Mouse (Mus musculus): Measurements from ENCODE around the gene Trim38. TPM values are rescaled to one million over a fixed set of nuclear protein-coding genes. Genes with fewer than 3 reads are reported as not detected.

Gene Trim38
- polyA plus RNA-seq, 1 experiment from 2014 or later, result not detected

DNA sequence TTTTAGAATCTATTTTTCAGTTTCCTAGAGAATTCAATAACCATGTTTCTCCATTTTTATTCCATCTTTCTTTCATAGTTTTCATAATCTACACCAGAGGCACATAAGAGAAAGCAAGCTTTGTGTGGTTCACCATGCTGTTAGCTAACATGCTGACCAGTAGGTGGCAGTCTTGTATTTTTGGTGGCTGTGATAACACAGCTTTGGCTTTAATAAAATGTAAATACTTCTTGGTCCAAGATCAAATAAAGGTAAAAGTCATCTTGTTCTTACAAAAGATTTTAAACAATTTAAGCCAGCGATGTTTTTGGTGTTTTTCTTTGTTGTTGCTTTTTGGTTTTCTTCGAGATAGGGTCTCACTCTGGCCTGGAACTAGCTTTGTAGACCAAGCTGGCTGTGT is 22.8 kb downstream of the Trim38 start:
- Histone ChIP-seq H3K9me3 (no peaks in the 10 kb centered on the region), H3K4me3 (no peak overlapping the region), H3K36me3 (no peaks in the 10 kb centered on the region), H3K27ac (no peak overlapping the region), H3K27me3 (ENCODE audit: insufficient read depth, poor library complexity, severe bottlenecking) (no peaks in the 10 kb centered on the region), H3K4me1 (no peaks in the 10 kb centered on the region)
- no peak for DNase-seq (ENCODE audit: low spot score)
- 36% methylated on average over 2 of the region's 2 CpGs for WGBS

- no peak for DNase-seq (ENCODE audit: low spot score)
- Histone ChIP-seq H3K4me1 (0 out of 2 replicates have a peak, but pooled peaks cover 4% of the 10 kb centered on the region), H3K27ac (no peak overlapping the region), H3K36me3 (no peaks in the 10 kb centered on the region), H3K9me3 (no peaks in the 10 kb centered on the region), H3K4me3 (no peak overlapping the region), H3K27me3 (ENCODE audit: insufficient read depth, poor library complexity, severe bottlenecking) (no peaks in the 10 kb centered on the region)
- 70% methylated on average over 5 of the region's 5 CpGs for WGBS
Measured at GRCm38 (mm10) chr13:23799405-23799804, 29.7 kb downstream of the Trim38 start.

GRCm38 (mm10) chr13:23804532-23804931 is 34.8 kb downstream of the Trim38 start:
- no peak for DNase-seq (ENCODE audit: low spot score)
- 82% methylated on average over 2 of the region's 2 CpGs for WGBS
- H3K4me1 ChIP-seq, result 0 out of 2 replicates have a peak, but pooled peaks cover 4% of the 10 kb centered on the region
- H3K27ac ChIP-seq, result no peak overlapping the region
- H3K9me3 ChIP-seq, result no peaks in the 10 kb centered on the region
- no peaks in the 10 kb centered on the region for H3K27me3 ChIP-seq (ENCODE audit: insufficient read depth, poor library complexity, severe bottlenecking)
- no peak overlapping the region for H3K4me3 ChIP-seq
- H3K36me3 ChIP-seq, result no peaks in the 10 kb centered on the region

GRCm38 (mm10) chr13:23806422-23807052 is 36.8 kb downstream of the Trim38 start, which contains the start of gene Slc17a2:
Gene Slc17a2 (plus strand): TSS chr13:23806993.
- no peak within 1 kb of the TSS for H3K4me3 ChIP-seq
- no peak within 1 kb of the TSS for H3K27ac ChIP-seq
- 81% methylated on average over 15 of the region's 15 CpGs for WGBS
- 0 out of 2 replicates have a peak, but pooled peaks cover 4% of the 10 kb centered on the region for H3K4me1 ChIP-seq
- no peak for DNase-seq (ENCODE audit: low spot score)
- no peaks in the 10 kb centered on the region for H3K36me3 ChIP-seq
- no peaks in the 10 kb centered on the region for H3K27me3 ChIP-seq (ENCODE audit: insufficient read depth, poor library complexity, severe bottlenecking)
- no peaks in the 10 kb centered on the region for H3K9me3 ChIP-seq

DNA sequence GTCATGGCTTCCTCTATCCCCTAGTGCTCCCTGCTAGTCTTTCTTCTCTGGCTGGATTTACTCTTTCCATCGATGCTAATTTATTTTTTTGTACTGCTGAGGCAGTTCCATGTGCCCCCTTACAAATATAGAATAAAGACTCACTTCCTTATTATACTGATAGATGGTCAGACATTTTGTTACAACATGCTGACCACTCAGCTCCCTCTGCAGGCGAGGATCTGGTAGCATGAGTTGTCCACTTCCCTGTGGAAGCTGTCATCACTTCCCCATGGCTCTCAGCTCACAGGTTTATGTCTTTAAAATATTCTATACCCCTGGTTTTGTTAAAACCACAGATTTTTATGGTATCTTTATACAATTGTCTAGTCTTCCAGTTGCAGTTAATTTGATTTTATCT is 46.4 kb downstream of the Trim38 start:
- DNase-seq (ENCODE audit: low spot score), result no peak
- 63% methylated on average over 2 of the region's 2 CpGs for WGBS
- no peak overlapping the region for H3K27ac ChIP-seq

DNA sequence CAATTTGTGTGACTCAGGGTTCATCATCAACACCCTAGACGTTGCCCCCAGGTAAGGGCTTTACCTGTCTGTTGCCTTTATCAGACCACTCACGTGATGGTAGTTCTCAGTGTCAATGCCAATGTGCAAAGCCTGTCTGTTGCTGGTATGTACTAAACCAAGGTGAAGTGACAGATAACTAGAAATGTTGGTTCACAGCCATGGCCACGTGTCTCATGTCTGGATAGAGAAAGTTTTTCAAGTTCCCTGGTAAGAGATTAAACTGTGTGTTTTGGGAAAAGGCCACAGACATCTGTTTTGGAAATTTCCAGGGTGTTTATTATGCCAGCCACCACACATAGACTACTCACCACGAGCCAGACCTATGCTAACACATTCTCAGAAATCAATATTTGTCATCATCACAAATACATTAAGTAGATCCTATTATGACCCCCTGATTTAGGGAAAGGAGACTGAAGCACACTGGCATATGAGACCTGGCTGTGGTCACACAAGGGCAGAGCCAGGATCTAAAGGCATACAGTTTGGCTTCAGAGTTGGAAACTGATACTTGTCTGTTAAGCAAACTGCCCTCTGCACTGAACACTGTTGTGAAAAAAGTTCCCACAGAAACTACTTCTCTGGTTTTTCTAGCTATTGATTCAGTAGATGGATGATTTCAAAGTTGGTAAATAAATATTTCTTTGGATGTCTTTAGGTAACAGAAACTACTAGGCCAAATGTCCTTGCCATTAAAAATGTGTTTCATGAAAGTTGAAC is 50.6 kb downstream of the Trim38 start:
- Histone ChIP-seq H3K27ac (no peak overlapping the region), H3K4me3 (no peak overlapping the region), H3K4me1 (0 out of 2 replicates have a peak, but pooled peaks cover 3% of the 10 kb centered on the region), H3K27me3 (ENCODE audit: insufficient read depth, poor library complexity, severe bottlenecking) (no peaks in the 10 kb centered on the region), H3K36me3 (no peaks in the 10 kb centered on the region), H3K9me3 (no peaks in the 10 kb centered on the region)
- no peak for DNase-seq (ENCODE audit: low spot score)
- 69% methylated on average over 4 of the region's 4 CpGs for WGBS

More for the DNA sequence above, 46.4 kb downstream of the Trim38 start:
- no peaks in the 10 kb centered on the region for H3K9me3 ChIP-seq
- H3K36me3 ChIP-seq, result no peaks in the 10 kb centered on the region
- no peaks in the 10 kb centered on the region for H3K27me3 ChIP-seq (ENCODE audit: insufficient read depth, poor library complexity, severe bottlenecking)
- peaks cover 3% of the 10 kb centered on the region for H3K4me1 ChIP-seq
- no peak overlapping the region for H3K4me3 ChIP-seq

DNA sequence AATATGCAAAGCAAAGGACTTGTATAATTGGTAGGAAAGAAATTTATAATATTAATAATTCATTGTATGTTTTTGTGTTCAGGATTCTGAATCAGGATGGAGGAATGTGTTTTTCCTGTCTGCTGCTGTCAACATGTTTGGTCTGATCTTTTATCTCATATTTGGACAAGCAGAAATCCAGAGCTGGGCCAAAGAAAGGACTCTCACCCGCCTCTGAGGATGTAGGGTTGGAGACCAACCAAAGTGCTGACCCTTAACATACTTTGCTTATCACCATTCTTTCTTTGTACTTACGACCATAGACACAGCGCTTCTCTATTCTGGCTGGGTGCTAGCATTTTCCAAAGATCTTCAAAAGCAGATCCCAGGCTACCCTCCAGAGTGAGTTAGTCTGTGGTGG is 52.5 kb downstream of the Trim38 start:
- H3K4me3 ChIP-seq, result no peak overlapping the region
- no peaks in the 10 kb centered on the region for H3K36me3 ChIP-seq
- H3K4me1 ChIP-seq, result 0 out of 2 replicates have a peak, but pooled peaks cover 3% of the 10 kb centered on the region
- H3K27me3 ChIP-seq (ENCODE audit: insufficient read depth, poor library complexity, severe bottlenecking), result no peaks in the 10 kb centered on the region
- no peak for DNase-seq (ENCODE audit: low spot score)
- no peak overlapping the region for H3K27ac ChIP-seq
- WGBS, result 35% methylated on average over 3 of the region's 3 CpGs
- no peaks in the 10 kb centered on the region for H3K9me3 ChIP-seq

- DNase-seq (ENCODE audit: low spot score), result no peak
- Histone ChIP-seq H3K27ac (no peak overlapping the region), H3K4me1 (0 out of 2 replicates have a peak, but pooled peaks cover 3% of the 10 kb centered on the region), H3K9me3 (no peaks in the 10 kb centered on the region), H3K36me3 (no peaks in the 10 kb centered on the region), H3K4me3 (no peak overlapping the region), H3K27me3 (ENCODE audit: insufficient read depth, poor library complexity, severe bottlenecking) (no peaks in the 10 kb centered on the region)
- 73% methylated on average over 3 of the region's 3 CpGs for WGBS
Measured at GRCm38 (mm10) chr13:23826606-23827005, 56.9 kb downstream of the Trim38 start.

DNA sequence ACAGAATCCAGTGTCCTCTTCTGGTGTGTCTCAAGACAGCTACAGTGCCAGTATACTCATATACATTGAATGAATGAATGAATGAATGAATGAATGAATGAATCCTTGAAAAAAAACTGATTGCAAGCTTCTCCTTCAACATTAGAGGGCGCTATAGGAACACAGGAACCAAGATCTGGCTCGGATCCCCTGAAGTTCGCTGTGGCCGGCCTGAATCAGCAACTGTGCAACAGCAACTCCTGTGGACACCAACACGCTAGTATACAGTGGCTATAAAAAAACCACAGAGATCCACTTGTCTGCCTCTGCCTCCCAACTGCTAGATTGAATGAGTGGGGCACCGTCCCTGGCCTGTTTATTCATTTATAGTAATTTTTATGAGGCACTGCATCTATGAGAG is 63.3 kb downstream of the Trim38 start:
- Histone ChIP-seq H3K27ac (no peak overlapping the region), H3K9me3 (no peaks in the 10 kb centered on the region), H3K4me1 (no peaks in the 10 kb centered on the region), H3K27me3 (ENCODE audit: insufficient read depth, poor library complexity, severe bottlenecking) (no peaks in the 10 kb centered on the region), H3K4me3 (no peak overlapping the region), H3K36me3 (no peaks in the 10 kb centered on the region)
- 18% methylated on average over 6 of the region's 6 CpGs for WGBS
- DNase-seq (ENCODE audit: low spot score), result no peak

DNA sequence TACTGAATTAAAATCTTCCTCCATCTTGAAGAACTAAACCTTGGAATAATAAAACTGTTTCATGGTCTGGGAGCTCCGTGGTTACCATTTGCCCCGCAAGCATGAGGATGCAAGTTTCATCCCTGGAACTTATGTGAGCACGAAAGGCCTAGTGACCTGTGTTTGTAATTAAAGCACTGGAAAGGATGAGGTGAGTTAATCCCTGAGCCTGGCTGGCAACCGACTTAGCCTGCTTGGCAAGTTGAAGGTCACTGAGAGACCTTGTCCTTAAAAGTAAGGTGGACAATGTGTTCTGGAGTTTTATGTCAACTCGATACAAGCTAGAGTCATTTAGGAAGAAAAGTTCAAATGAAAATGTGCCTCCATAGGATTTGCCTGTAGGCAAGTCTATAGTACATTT is 65.1 kb downstream of the Trim38 start:
- no peak for DNase-seq (ENCODE audit: low spot score)
- H3K27ac ChIP-seq, result no peak overlapping the region
- H3K27me3 ChIP-seq (ENCODE audit: insufficient read depth, poor library complexity, severe bottlenecking), result no peaks in the 10 kb centered on the region
- H3K9me3 ChIP-seq, result no peaks in the 10 kb centered on the region
- 85% methylated on average over 5 of the region's 5 CpGs for WGBS
- no peak overlapping the region for H3K4me3 ChIP-seq
- H3K4me1 ChIP-seq, result no peaks in the 10 kb centered on the region
- H3K36me3 ChIP-seq, result no peaks in the 10 kb centered on the region

DNA sequence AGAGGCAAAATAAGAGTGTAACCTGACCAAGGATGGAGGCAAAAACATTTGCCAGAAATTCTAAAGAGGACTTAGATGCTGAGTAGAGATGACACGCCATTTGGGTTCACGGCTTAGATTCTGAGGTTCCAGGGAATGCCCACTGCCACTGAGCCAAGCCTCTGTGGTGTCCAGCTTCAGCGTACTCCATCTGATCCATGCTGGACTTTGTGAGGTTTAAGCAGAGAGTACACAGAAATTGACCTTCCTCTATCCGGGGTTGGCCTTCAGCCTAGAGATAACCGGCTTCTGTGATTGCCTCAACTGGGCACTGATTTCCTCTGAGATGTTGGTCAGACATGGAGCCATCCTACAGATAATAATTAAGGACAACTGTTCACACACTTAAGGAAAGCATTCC is 66.9 kb downstream of the Trim38 start:
- Histone ChIP-seq H3K27ac (no peak overlapping the region), H3K4me3 (no peak overlapping the region), H3K9me3 (no peaks in the 10 kb centered on the region), H3K27me3 (ENCODE audit: insufficient read depth, poor library complexity, severe bottlenecking) (no peaks in the 10 kb centered on the region), H3K4me1 (no peaks in the 10 kb centered on the region), H3K36me3 (no peaks in the 10 kb centered on the region)
- WGBS, result 85% methylated on average over 5 of the region's 5 CpGs
- DNase-seq (ENCODE audit: low spot score), result no peak

DNA sequence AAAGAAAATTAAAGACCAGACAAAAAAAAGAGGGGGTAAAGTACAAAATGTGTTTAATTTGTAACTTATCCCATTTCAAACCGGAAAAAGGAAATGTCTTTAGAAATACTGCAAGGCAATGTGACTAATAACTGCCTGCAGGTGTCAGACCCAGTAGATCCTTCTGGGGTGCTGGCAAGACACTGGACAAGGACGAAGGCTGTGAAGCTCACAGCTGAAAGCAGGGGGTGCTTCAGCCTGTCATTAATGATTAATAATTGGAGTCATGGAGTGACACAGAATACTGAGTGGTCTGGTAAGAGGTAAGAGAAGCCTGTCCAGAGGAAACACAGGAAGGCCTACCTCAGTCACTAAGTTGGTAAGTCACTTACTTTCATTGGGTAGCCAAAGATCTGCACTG is 69.6 kb downstream of the Trim38 start, which contains the start of gene Slc17a3:
Gene Slc17a3 (plus strand): TSS at position 127 of the 400 bp plus-strand sequence.
- Histone ChIP-seq H3K27me3 (ENCODE audit: insufficient read depth, poor library complexity, severe bottlenecking) (0 out of 2 replicates have a peak, but pooled peaks cover 4% of the 10 kb centered on the region), H3K36me3 (no peaks in the 10 kb centered on the region), H3K4me3 (no peak within 1 kb of the TSS), H3K4me1 (no peaks in the 10 kb centered on the region), H3K27ac (no peak within 1 kb of the TSS), H3K9me3 (no peaks in the 10 kb centered on the region)
- no peak for DNase-seq (ENCODE audit: low spot score)
- 69% methylated on average over 2 of the region's 2 CpGs for WGBS

All from heart, embryonic 10.5 days (tissue).